Mouse (Mus musculus) bone marrow, adult 2 months (tissue): Measurements from ENCODE around the gene Cacna2d4. TPM values are rescaled to one million over a fixed set of nuclear protein-coding genes. Genes with fewer than 3 reads are reported as not detected.
"Not testable (repeated sequence)": the region's sequence is repeated elsewhere in the genome, so short reads cannot be mapped to it uniquely, and the experiment has no call there.

Experiments
- H3K27ac ChIP-seq: fragments of 200-500 bp; 2 replicates; pipeline ENCODE4 v1.5.1; 2012; ENCODE audit warnings: low read depth, mild to moderate bottlenecking, control low read depth, inconsistent platforms, low read length; ENCODE audit not compliant: control insufficient read depth, poor library complexity, insufficient read depth
- H3K4me1 ChIP-seq: fragments of 200-500 bp; 2 replicates; pipeline ENCODE4 v1.6.1; 2011; ENCODE audit warnings: low read length; ENCODE audit not compliant: control insufficient read depth, insufficient read depth
- H3K4me3 ChIP-seq: fragments of 200-500 bp; replicated peaks from 2 replicates; pipeline ENCODE3; 2011; ENCODE audit warnings: mild to moderate bottlenecking, low read depth, low read length, control low read depth; ENCODE audit not compliant: control insufficient read depth
- CTCF ChIP-seq: fragments of 200-500 bp; IDR thresholded peaks from 2 replicates; pipeline ENCODE4 v1.5.1; 2011; ENCODE audit warnings: low read length, control low read depth; ENCODE audit not compliant: control insufficient read depth, insufficient read depth
- POLR2A ChIP-seq: fragments of 200-500 bp; IDR thresholded peaks from 2 replicates; pipeline ENCODE4 v1.6.1; 2011; ENCODE audit warnings: low read depth, mild to moderate bottlenecking, control low read depth, low read length, borderline replicate concordance; ENCODE audit not compliant: control insufficient read depth
- WGBS: fragments of 180-500 bp; shearing (Covaris S2); methylation state at CpG from one replicate; pipeline ENCODE4 v1.1.7; 2018; 5-methylcytosine and 5-hydroxymethylcytosine counted together
- polyA plus RNA-seq: library from polyadenylated mRNA; stranded (reverse); fragments of >200 nt; gene quantifications from 2 replicates; pipeline ENCODE4 v1.2.4, GENCODE M21; 2011; ENCODE audit warnings: low replicate concordance; ENCODE audit not compliant: missing spikeins, insufficient read depth, insufficient read length

Gene Cacna2d4
- polyA plus RNA-seq, 1 experiment: 7.1 TPM

DNA sequence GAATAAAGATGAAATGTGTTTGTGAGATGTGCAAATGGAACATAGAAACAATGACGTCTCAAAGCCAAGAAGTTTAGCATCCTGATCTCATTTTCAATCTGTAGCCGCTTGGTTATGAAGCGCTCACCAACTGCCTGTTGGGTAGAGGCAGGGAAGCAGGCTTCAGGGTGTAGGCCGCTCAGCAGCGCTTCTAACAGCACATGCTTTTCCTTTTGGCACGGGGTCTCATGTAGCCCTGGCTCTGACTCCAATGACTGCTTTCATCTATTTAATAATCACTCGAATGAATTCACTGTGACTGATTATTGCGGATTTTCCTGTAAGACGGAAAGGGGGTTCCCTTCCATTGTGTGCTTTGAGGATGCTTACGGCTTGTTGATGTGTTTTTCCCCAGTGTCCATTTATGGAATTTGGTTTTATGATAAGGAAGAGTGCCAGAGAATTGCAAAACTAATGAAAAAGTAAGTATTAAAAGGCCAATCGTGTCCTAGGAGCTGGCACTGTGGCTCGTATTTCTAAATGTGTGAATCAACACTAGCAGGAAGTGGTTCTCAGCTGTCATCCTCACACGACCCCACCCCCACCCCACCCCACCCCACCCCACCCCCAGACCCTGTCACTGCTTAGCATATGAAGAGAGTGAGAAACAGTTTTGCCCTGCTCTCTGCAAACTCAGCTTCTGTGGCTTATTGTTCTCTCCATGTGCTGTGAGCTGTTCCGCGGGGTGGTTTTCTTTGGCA, 37.6 kb upstream of the Cacna2d4 start:
- TF ChIP-seq POLR2A: no peak
- no peak for TF ChIP-seq CTCF
- Histone ChIP-seq H3K4me1 (no peaks in the 10 kb centered on the region), H3K27ac (no peak overlapping the region), H3K4me3 (no peak overlapping the region)
- 72% methylated on average over 15 of the region's 15 CpGs for WGBS

DNA sequence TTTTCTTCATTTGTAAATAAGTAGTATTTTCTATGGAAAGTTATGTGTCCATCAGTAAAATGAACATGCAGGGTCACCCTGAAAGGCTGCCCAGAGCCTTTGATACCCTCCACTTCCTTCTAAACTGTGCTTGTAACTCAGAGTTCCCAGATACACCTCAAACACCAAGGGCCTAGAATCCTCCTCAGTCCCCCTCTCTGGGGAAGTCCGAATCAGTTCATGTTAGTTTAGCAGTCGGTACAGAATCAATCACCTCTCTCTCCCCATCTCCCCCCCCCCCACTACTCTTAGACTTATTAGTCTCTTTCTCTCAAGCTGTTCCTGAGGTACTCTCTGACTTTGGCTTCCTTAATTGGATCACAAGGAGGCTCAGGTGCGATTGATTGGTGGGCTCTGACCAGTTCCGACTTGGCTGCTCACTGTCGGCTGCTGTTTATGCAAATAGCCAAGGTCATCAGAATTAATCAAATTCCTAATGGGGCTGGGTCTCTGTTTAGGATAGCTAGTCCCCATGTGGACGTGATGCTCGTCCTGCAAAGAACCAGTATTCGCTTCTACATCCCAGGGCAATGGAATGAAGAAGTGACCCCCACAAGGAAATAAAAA, 36.9 kb upstream of the Cacna2d4 start:
- Histone ChIP-seq H3K4me3 (no peak overlapping the region), H3K4me1 (no peaks in the 10 kb centered on the region), H3K27ac (no peak overlapping the region)
- 84% methylated on average over 8 of the region's 8 CpGs for WGBS
- no peak for TF ChIP-seq POLR2A
- no peak for TF ChIP-seq CTCF

DNA sequence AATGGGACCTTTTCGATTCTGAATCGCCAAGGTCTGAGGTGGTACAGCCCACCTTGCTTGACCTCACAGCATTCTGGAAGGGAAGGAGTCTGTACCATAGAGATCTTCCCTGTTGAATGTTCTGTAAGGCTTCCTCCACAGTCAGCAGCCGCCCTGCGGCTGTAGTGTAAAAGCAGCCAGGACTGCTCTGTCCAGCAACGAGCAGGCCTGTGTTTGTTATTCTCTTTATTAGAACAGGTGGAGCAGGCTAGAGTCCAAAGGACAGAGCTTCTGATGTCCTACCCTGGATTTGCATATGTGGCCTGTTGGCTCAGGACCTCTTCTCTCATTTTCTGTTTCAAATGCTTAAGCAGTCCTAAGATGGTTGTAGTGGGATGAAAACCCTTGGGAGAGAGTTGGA, 36.0 kb upstream of the Cacna2d4 start:
- H3K27ac ChIP-seq: no peak overlapping the region
- WGBS: 82% methylated on average over 5 of the region's 5 CpGs
- no peak overlapping the region for H3K4me3 ChIP-seq
- no peak for TF ChIP-seq CTCF
- no peak for TF ChIP-seq POLR2A
- H3K4me1 ChIP-seq: no peaks in the 10 kb centered on the region

DNA sequence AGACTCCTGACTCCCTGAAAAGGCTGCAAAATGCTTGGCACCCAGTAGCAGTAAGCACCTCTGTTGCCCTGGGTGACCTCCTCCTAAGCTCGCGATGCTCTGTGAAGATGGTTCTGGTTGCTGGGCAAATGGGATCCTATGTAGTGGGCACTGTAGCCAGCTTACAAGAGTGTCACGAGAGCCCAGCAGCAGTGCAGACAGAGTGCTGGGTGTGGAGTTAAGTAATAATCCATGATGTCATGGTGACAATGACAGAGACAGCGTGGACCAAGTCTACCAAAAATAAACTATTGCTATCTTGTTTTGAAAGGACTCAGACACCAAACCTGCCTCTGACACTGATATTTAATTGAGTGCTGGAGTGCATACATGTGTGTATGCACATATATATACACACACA, 34.8 kb upstream of the Cacna2d4 start:
- Histone ChIP-seq H3K4me3 (no peak overlapping the region), H3K27ac (no peak overlapping the region), H3K4me1 (no peaks in the 10 kb centered on the region)
- no peak for TF ChIP-seq CTCF
- 79% methylated on average over 4 of the region's 4 CpGs for WGBS

DNA sequence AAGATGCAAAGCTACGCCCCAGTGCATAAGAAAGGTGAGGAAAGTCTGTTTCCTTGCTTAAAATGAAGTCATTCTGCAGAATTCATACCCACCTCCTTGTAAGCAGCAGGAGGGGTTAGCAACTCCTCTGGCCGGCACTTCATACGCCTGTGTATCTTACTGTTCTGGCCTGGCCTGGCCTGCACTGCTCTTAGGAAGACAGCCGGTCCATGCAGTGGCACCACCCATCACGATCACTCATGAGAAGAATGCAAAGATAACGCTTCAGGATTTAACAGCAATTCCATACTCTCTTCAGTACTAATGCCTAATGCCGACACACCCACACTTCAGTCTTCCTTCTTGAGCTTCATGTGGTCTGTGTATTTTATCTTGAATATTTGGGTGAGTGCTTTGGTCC, 32.0 kb upstream of the Cacna2d4 start:
- Histone ChIP-seq H3K4me1 (no peaks in the 10 kb centered on the region), H3K4me3 (no peak overlapping the region), H3K27ac (no peak overlapping the region)
- WGBS: 90% methylated on average over 7 of the region's 7 CpGs
- TF ChIP-seq CTCF: no peak
- TF ChIP-seq POLR2A: no peak

DNA sequence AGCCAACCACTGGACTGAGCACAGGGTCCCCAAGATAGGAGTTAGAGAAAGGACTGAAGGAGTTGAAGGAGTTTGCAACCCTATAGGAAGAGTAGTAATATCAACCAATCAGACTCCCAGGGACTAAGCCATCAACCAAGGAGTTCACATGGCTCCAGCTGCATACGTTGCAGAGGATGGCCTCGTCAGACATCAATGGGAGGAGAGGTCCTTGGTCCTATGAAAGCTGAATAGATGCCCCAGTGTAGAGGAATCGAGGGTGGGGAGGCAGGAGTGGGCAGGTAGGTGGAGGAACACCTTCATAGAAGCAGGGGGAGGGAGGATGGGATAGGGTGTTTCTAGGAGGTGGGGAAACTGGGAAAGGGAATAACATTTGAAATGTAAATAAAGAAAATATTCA, 31.4 kb upstream of the Cacna2d4 start:
- H3K27ac ChIP-seq: no peak overlapping the region
- H3K4me1 ChIP-seq: no peaks in the 10 kb centered on the region
- 85% methylated on average over 3 of the region's 3 CpGs for WGBS
- H3K4me3 ChIP-seq: no peak overlapping the region
- no peak for TF ChIP-seq CTCF
- no peak for TF ChIP-seq POLR2A

DNA sequence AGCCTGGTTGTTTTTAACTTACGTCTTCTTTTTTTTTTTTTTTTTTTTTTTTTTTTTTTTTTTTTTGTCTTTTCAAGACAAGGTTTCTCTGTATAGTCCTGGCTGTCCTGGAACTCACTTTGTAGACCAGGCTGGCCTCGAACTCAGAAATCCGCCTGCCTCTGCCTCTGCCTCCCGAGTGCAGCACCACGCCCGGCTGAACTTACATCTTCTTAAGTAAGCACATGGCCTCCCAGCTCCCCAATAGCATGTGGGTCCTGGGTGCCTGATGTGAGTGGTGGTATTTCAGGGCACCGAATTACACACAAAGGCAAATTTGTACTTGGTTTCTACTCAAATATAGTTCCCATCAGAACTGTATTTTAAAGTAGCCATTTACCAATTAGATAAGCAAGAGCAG, 30.3 kb upstream of the Cacna2d4 start:
- 86% methylated on average over 7 of the region's 7 CpGs for WGBS
- H3K4me3 ChIP-seq, H3K27ac ChIP-seq, H3K4me1 ChIP-seq: not testable (repeated sequence)

DNA sequence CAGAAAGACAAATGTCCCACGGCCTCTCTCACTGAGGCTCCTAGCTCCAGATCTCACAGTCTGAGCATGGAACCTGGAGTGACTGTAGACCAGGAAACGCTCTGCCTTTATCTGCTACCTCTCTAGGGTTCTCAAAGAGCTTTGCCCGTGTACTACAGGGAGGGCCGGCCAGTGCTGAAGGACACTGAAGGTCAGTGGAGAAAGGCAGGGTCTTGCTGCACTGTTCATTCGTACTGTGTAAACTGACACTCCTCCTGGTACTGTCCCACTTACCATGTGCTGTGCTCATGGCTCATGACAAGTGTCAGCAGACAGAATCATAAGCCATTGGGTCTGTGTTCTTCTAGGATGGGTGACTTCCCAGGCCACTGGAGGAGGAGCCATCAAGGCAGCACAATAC, 23.0 kb upstream of the Cacna2d4 start:
- H3K4me1 ChIP-seq: no peaks in the 10 kb centered on the region; the same call in 1 of the 2 replicates
- TF ChIP-seq CTCF (no peak), POLR2A (no peak)
- WGBS: 80% methylated on average over 5 of the region's 5 CpGs

DNA sequence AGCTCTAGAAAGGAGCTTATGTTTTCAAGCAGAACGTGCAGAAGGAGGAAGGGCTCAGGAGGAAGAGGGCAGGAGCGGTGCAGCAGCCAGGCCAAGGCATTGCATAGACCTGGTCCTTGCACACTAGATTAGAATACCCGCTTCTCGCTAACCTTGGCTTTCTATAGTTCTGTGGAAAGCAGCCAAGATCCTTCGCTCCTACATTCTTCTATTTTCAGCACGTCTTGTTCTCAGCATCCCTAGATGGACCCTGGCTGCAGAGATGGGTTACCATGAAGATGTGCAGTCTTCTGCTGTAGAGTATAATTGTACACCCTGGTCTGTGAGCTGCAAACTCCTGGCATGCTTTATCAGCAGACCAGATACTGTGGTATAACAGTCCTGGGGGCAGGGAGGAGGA, 22.1 kb upstream of the Cacna2d4 start:
- TF ChIP-seq CTCF: no peak
- no peak for TF ChIP-seq POLR2A
- whole genome bisulfite sequencing: 69% methylated on average over 6 of the region's 6 CpGs
- no peak overlapping the region for H3K27ac ChIP-seq
- no peaks in the 10 kb centered on the region; the same call in 1 of the 2 replicates for H3K4me1 ChIP-seq
- H3K4me3 ChIP-seq: no peak overlapping the region

More for the DNA sequence above, 23.0 kb upstream of the Cacna2d4 start:
- Histone ChIP-seq H3K27ac (no peak overlapping the region), H3K4me3 (no peak overlapping the region)
